Mouse (Mus musculus) megakaryocyte, embryonic 14.5 days (primary cell): ENCODE measurements at regions not wholly inside any gene's neighbourhood (a gene's known extent, or its start where the extent isn't known, plus 50 kb on each side); places are given as distances from the start of the nearest gene placed in this dataset.

Experiments used
- FLI1 ChIP-seq: IDR thresholded peaks from 2 replicates; pipeline ENCODE4 v1.6.1; 2012; ENCODE audit warnings: low read length, inconsistent platforms, mixed read lengths
- GATA1 ChIP-seq: IDR thresholded peaks from 3 replicates; pipeline ENCODE4 v1.6.1; 2012; ENCODE audit warnings: mixed read lengths, low read length, inconsistent platforms, borderline replicate concordance

DNA sequence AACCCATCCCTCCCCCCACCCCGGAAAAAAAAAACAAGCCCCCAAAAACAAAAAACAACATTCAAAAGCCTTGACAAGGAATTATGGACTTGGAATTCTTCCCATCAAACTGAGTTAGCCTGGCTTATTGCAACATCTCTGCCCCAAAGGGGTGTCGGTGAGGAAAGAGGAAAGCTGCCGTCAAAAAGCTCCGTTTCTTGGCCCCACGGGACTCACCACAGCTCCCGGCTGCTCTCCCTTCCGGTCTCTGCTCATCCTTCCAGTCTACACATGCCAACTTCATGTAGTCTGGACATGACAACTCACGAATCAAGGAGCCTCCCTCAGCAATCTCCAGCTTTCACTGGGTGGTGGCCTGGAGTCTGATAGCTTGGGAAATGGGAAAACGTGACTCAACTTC lies 295.4 kb downstream of the Gm49356 start:
- no peak for TF ChIP-seq GATA1
- TF ChIP-seq FLI1 = no peak
